Mouse (Mus musculus): ENCODE measurements around the gene Tmem200a. TPM values are rescaled to one million over a fixed set of nuclear protein-coding genes. Genes with fewer than 3 reads are reported as not detected.

Tmem200a gene
- total and polyA plus RNA-seq, 3 experiments: not detected

GRCm38 (mm10) chr10:25952838-25953237 is 126.0 kb downstream of the Tmem200a start:
- TF ChIP-seq USF2 (conservative IDR thresholded peaks at IDR 0.05; ENCODE audit: low read depth, low read length): no peak
- no peak for TF ChIP-seq MAFK (IDR thresholded peaks at IDR 0.05; ENCODE audit: insufficient replicate concordance, low read length)
- no peak for TF ChIP-seq GABPA (IDR thresholded peaks at IDR 0.05; ENCODE audit: insufficient replicate concordance, low read depth, low read length)
- TF ChIP-seq JUN (IDR thresholded peaks at IDR 0.05; ENCODE audit: insufficient read depth, low read depth, low read length): no peak
- TF ChIP-seq CTCF (conservative IDR thresholded peaks at IDR 0.05 in 1 of 2, IDR thresholded peaks at IDR 0.05 in 1 of 2; ENCODE audit: low read depth in 2 of 2, low read length in 2 of 2): no peak
- TF ChIP-seq PAX5 (IDR thresholded peaks at IDR 0.05; ENCODE audit: low read length): no peak
- TF ChIP-seq ZNF384 (IDR thresholded peaks at IDR 0.05; ENCODE audit: low read depth, low read length): no peak
- TF ChIP-seq SMC3 (IDR thresholded peaks at IDR 0.05; ENCODE audit: low read depth, low read length): no peak
- TF ChIP-seq CHD2 (IDR thresholded peaks at IDR 0.05; ENCODE audit: low read length): no peak
- TF ChIP-seq HCFC1 (IDR thresholded peaks at IDR 0.05; ENCODE audit: low read depth, low read length): no peak
- no peak for TF ChIP-seq MAZ (IDR thresholded peaks at IDR 0.05; ENCODE audit: low read depth, low read length)
- no peak for TF ChIP-seq E2F4 (IDR thresholded peaks at IDR 0.05; ENCODE audit: insufficient replicate concordance, low read depth, low read length)
- TF ChIP-seq CHD1 (IDR thresholded peaks at IDR 0.05; ENCODE audit: low read depth, low read length): no peak
- no peak for TF ChIP-seq JUND (conservative IDR thresholded peaks at IDR 0.05; ENCODE audit: low read depth, low read length)
- no peak for TF ChIP-seq TCF12 (IDR thresholded peaks at IDR 0.05; ENCODE audit: low read depth, low read length)
- no peak for TF ChIP-seq MEF2A (IDR thresholded peaks at IDR 0.05; ENCODE audit: borderline replicate concordance, low read depth, low read length)
- no peak for TF ChIP-seq BHLHE40 (IDR thresholded peaks at IDR 0.05; ENCODE audit: low read depth, low read length)
- TF ChIP-seq ETS1 (conservative IDR thresholded peaks at IDR 0.05; ENCODE audit: low read depth, low read length): no peak
- TF ChIP-seq UBTF (IDR thresholded peaks at IDR 0.05; ENCODE audit: low read depth, low read length): no peak
- dilution Hi-C loops (cut with MboI; ENCODE audit: extremely low pct_ligation_motif_present, extremely low pct_unique_long_range_greater_than_20kb, low sequenced_read_pairs) (no loop called here), in situ Hi-C loops (cut with MboI; ENCODE audit: low pct_ligation_motif_present, low pct_unique_long_range_greater_than_20kb, low sequenced_read_pairs) (no loop called here)
- H3K4me2 ChIP-seq (ENCODE audit: insufficient read depth, low read depth, poor library complexity, severe bottlenecking): 0 out of 2 replicates have a peak overlapping the region, but pooled peaks have one; percentile 80
- H3K27me3 ChIP-seq (replicated peaks): no peaks in the 10 kb centered on the region
- H3K79me2 ChIP-seq (replicated peaks; ENCODE audit: control insufficient read depth, extremely low read depth, insufficient read depth, poor library complexity, severe bottlenecking): no peaks in the 10 kb centered on the region
- no peaks in the 10 kb centered on the region for H3K36me3 ChIP-seq (replicated peaks in 1 of 2; ENCODE audit: control insufficient read depth in 1 of 2, insufficient read depth in 1 of 2, low read length in 1 of 2)
- H3K4me1 ChIP-seq (ENCODE audit: control insufficient read depth in 1 of 2, insufficient read depth in 2 of 2): peaks cover 6 to 17% of the 10 kb centered on the region in 2 experiments
- no peak for DNase-seq (ENCODE audit: extremely low read depth)
- H3K4me3 ChIP-seq (replicated peaks in 1 of 3; ENCODE audit: low read depth in 2 of 3, low read length in 2 of 3, poor library complexity in 1 of 3): no peak overlapping the region
- H3K9me3 ChIP-seq (replicated peaks; ENCODE audit: low read length): no peaks in the 10 kb centered on the region
- H3K27ac ChIP-seq (ENCODE audit: insufficient read depth, low read depth): no peak overlapping the region
- no peak overlapping the region for H3K9ac ChIP-seq (ENCODE audit: insufficient read depth, low read depth)

GRCm38 (mm10) chr10:25952150-25952549 is 126.7 kb downstream of the Tmem200a start:
- H3K4me1 ChIP-seq (ENCODE audit: control insufficient read depth in 1 of 2, insufficient read depth in 2 of 2): peaks cover 6 to 19% of the 10 kb centered on the region in 2 experiments
- DNase-seq (ENCODE audit: extremely low read depth): no peak
- no peak overlapping the region for H3K4me2 ChIP-seq (ENCODE audit: insufficient read depth, low read depth, poor library complexity, severe bottlenecking)
- no peaks in the 10 kb centered on the region for H3K9me3 ChIP-seq (replicated peaks; ENCODE audit: low read length)
- no peaks in the 10 kb centered on the region for H3K79me2 ChIP-seq (replicated peaks; ENCODE audit: control insufficient read depth, extremely low read depth, insufficient read depth, poor library complexity, severe bottlenecking)
- H3K27ac ChIP-seq (ENCODE audit: insufficient read depth, low read depth): no peak overlapping the region
- dilution Hi-C loops (cut with MboI; ENCODE audit: extremely low pct_ligation_motif_present, extremely low pct_unique_long_range_greater_than_20kb, low sequenced_read_pairs): no loop called here
- no peak overlapping the region for H3K4me3 ChIP-seq (replicated peaks in 1 of 3; ENCODE audit: low read depth in 2 of 3, low read length in 2 of 3, poor library complexity in 1 of 3)
- no peaks in the 10 kb centered on the region for H3K36me3 ChIP-seq (replicated peaks in 1 of 2; ENCODE audit: control insufficient read depth in 1 of 2, insufficient read depth in 1 of 2, low read length in 1 of 2)
- no peak overlapping the region for H3K9ac ChIP-seq (ENCODE audit: insufficient read depth, low read depth)
- in situ Hi-C loops (cut with MboI; ENCODE audit: low pct_ligation_motif_present, low pct_unique_long_range_greater_than_20kb, low sequenced_read_pairs): no loop called here
- TF ChIP-seq BHLHE40 (IDR thresholded peaks at IDR 0.05; ENCODE audit: low read depth, low read length): no peak
- TF ChIP-seq MXI1 (IDR thresholded peaks at IDR 0.05; ENCODE audit: low read depth, low read length): no peak
- TF ChIP-seq ZNF384 (IDR thresholded peaks at IDR 0.05; ENCODE audit: low read depth, low read length): no peak
- TF ChIP-seq ELF1 (IDR thresholded peaks at IDR 0.05; ENCODE audit: low read depth, low read length): no peak
- TF ChIP-seq POLR2A (IDR thresholded peaks at IDR 0.05; ENCODE audit: low read depth, low read length): no peak
- no peak for TF ChIP-seq NRF1 (IDR thresholded peaks at IDR 0.05; ENCODE audit: low read depth, low read length)
- no peak for TF ChIP-seq HCFC1 (IDR thresholded peaks at IDR 0.05; ENCODE audit: low read depth, low read length)
- no peak for TF ChIP-seq MYC (IDR thresholded peaks at IDR 0.05; ENCODE audit: low read depth, low read length)
- no peak for TF ChIP-seq MAFK (IDR thresholded peaks at IDR 0.05; ENCODE audit: insufficient replicate concordance, low read length)
- no peak for TF ChIP-seq NELFE (IDR thresholded peaks at IDR 0.05; ENCODE audit: low read depth, low read length)
- TF ChIP-seq MAZ (IDR thresholded peaks at IDR 0.05; ENCODE audit: low read depth, low read length): no peak
- no peak for TF ChIP-seq IRF4 (IDR thresholded peaks at IDR 0.05; ENCODE audit: low read depth, low read length)
- TF ChIP-seq SIN3A (IDR thresholded peaks at IDR 0.05; ENCODE audit: low read length): no peak
- TF ChIP-seq ETS1 (conservative IDR thresholded peaks at IDR 0.05; ENCODE audit: low read depth, low read length): no peak
- no peak for TF ChIP-seq ZMIZ1 (IDR thresholded peaks at IDR 0.05; ENCODE audit: low read depth, low read length)
- no peaks in the 10 kb centered on the region for H3K27me3 ChIP-seq (replicated peaks)

Measured in CH12.LX (cell line).